Comparison of ENCODE assay signal across 23 mouse cellular contexts in the genomic region with DNA sequence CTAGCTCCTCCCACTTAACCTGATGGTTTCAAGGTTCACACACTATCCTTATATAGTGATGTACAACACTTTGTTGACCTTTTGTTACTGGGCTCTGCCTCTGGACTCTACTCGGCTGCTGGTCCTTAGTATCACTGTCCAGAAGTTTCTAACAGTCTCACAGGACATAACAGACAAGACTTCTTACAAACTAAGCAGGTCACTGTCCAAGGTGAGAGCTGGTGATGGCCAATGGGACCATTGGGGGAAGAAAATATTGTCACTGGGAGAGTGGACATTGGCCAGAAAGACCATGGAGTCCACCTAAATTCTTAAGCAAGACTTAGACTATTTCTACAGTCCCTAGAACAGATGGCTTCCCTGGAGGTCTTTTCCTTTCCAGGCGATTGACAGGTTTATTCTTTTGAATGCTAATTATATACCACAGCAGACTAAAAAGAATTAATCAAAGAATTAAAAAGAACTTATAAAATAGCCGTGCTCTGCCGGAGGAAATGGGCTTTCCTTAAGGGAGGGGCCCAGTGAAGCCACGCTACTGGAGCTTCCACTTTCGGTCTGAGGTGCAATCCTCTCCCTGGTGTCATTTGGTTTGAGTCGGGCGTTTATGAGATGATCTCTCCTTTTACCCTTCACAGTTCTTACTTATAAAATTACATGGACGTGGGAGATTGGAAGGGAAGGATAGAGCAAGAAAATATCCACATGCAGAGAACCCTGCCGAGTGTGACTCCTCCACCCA.
A peak's percentile ranks its signal among the peaks of the same experiment; 100 is the strongest.
DNase-seq lines count a peak whose midpoint lies in the region; ATAC-seq and TF ChIP-seq lines count a peak whose summit lies in the region.
"Had no signal": no experiment of that assay in that cellular context is flagged by ENCODE, and none has a peak within 500 bp of the region (broad histone marks: within the 10 kb centered on the region; RNA-seq: fewer than 3 reads in every experiment).

No protein-coding gene starts in this region.

- peak; percentile 46 for DNase-seq in kidney, adult 2 months
- no peak for DNase-seq in spleen, adult 2 months (ENCODE audit: low read depth in 1 of 2, low spot score in 2 of 2)
- no peak for DNase-seq in spleen, postnatal 14 days (ENCODE audit: low spot score in 2 of 2)
- peak; percentile 5 for DNase-seq in induced T-regulatory cell, adult 2 months (ENCODE audit: low read depth)
- DNase-seq in thymus, postnatal 0 days (ENCODE audit: low spot score), result no peak
- DNase-seq in cerebellum, adult 9-10 months, result no peak
- DNase-seq: adrenal gland, postnatal 25 days; cerebellum, adult 11 months; cerebellum, postnatal 10 days; heart, adult 18-20 months; heart, postnatal 10 days; kidney, adult 9 months; left cerebral cortex, postnatal 4 days; lung, postnatal 4 days; thymus, adult 18-20 months had no signal

- no peak overlapping the region for H3K9ac ChIP-seq in kidney, embryonic 15.5 days
- H3K9ac ChIP-seq: heart, embryonic 12.5 days; limb, embryonic 15.5 days; liver, embryonic 14.5 days; lung, embryonic 15.5 days; midbrain, embryonic 12.5 days; stomach, embryonic 15.5 days had no signal

- H3K4me3 ChIP-seq in kidney, adult 2 months (ENCODE audit: insufficient read depth, low read depth, low read length), result 0 out of 2 replicates have a peak overlapping the region, but pooled peaks have one; percentile 11
- H3K4me3 ChIP-seq in kidney, embryonic 15.5 days (replicated peaks), result no peak overlapping the region
- H3K4me3 ChIP-seq in spleen, adult 2 months (ENCODE audit: extremely low read depth, insufficient read depth, insufficient read length), result peak overlapping the region; percentile 34; the same call in 1 of the 2 replicates
- H3K4me3 ChIP-seq: forebrain, embryonic 10.5 days; heart, embryonic 12.5 days; limb, embryonic 15.5 days; lung, embryonic 15.5 days; midbrain, embryonic 12.5 days; stomach, embryonic 15.5 days had no signal

- no peaks in the 10 kb centered on the region for H3K9me3 ChIP-seq in kidney, embryonic 15.5 days (replicated peaks)
- H3K9me3 ChIP-seq: forebrain, embryonic 10.5 days; heart, embryonic 12.5 days; limb, embryonic 15.5 days; lung, embryonic 15.5 days; midbrain, embryonic 12.5 days; stomach, embryonic 15.5 days had no signal

- H3K27me3 ChIP-seq in kidney, adult 2 months (replicated peaks; ENCODE audit: control insufficient read depth, insufficient read depth, low read length), result no peaks in the 10 kb centered on the region
- no peaks in the 10 kb centered on the region for H3K27me3 ChIP-seq in kidney, embryonic 15.5 days
- H3K27me3 ChIP-seq in spleen, adult 2 months (ENCODE audit: control insufficient read depth, insufficient read depth, low read length), result no peaks in the 10 kb centered on the region
- H3K27me3 ChIP-seq: heart, embryonic 12.5 days; limb, embryonic 15.5 days; lung, embryonic 15.5 days; midbrain, embryonic 12.5 days; stomach, embryonic 15.5 days had no signal

- peaks cover 10% of the 10 kb centered on the region for H3K4me1 ChIP-seq in kidney, adult 2 months (ENCODE audit: control insufficient read depth, insufficient read depth, low read length)
- H3K4me1 ChIP-seq in kidney, embryonic 15.5 days, result 0 out of 2 replicates have a peak, but pooled peaks cover 12% of the 10 kb centered on the region
- no peaks in the 10 kb centered on the region for H3K4me1 ChIP-seq in spleen, adult 2 months (ENCODE audit: control insufficient read depth, insufficient read depth, insufficient read length)
- H3K4me1 ChIP-seq: midbrain, embryonic 12.5 days; stomach, embryonic 15.5 days had no signal

- no peak for TF ChIP-seq POLR2A in kidney, adult 2 months (IDR thresholded peaks at IDR 0.05; ENCODE audit: low read depth, low read length)
- no peak for TF ChIP-seq POLR2A in spleen, adult 2 months (IDR thresholded peaks at IDR 0.05; ENCODE audit: low read depth, low read length)

- WGBS in kidney, adult 2 months, result 60% methylated on average over 10 of the region's 10 CpGs
- 73% methylated on average over 10 of the region's 10 CpGs for WGBS in kidney, embryonic 15.5 days
- 55% methylated on average over 10 of the region's 10 CpGs for WGBS in spleen, adult 2 months

- no peak overlapping the region for H3K4me2 ChIP-seq in kidney, embryonic 15.5 days
- H3K4me2 ChIP-seq: heart, embryonic 12.5 days; limb, embryonic 15.5 days; lung, embryonic 15.5 days; midbrain, embryonic 12.5 days; stomach, embryonic 15.5 days had no signal

- ATAC-seq in kidney, embryonic 15.5 days (replicated peaks; ENCODE audit: low FRiP score), result no peak

- 0 out of 2 replicates have a peak overlapping the region, but pooled peaks have one; percentile 26 for H3K27ac ChIP-seq in kidney, adult 2 months (ENCODE audit: insufficient read depth, low read depth, low read length)
- H3K27ac ChIP-seq in kidney, embryonic 15.5 days, result no peak overlapping the region
- H3K27ac ChIP-seq in spleen, adult 2 months (ENCODE audit: insufficient read depth, low read length), result no peak overlapping the region
- H3K27ac ChIP-seq: forebrain, embryonic 10.5 days; limb, embryonic 15.5 days; liver, embryonic 14.5 days; lung, embryonic 15.5 days; midbrain, embryonic 12.5 days; stomach, embryonic 15.5 days had no signal

- TF ChIP-seq CTCF in kidney, adult 2 months (conservative IDR thresholded peaks at IDR 0.05; ENCODE audit: insufficient read depth, insufficient read length, low read depth, low read length), result no peak
- no peak for TF ChIP-seq CTCF in spleen, adult 2 months (IDR thresholded peaks at IDR 0.05; ENCODE audit: extremely low read depth, insufficient read depth, insufficient read length, insufficient replicate concordance)

- H3K36me3 ChIP-seq in kidney, adult 2 months (ENCODE audit: control insufficient read depth, insufficient read depth, low read length), result no peaks in the 10 kb centered on the region
- H3K36me3 ChIP-seq in kidney, embryonic 15.5 days, result no peaks in the 10 kb centered on the region
- H3K36me3 ChIP-seq in spleen, adult 2 months (ENCODE audit: control insufficient read depth, insufficient read depth, low read length), result no peaks in the 10 kb centered on the region
- H3K36me3 ChIP-seq: forebrain, embryonic 10.5 days; heart, embryonic 12.5 days; limb, embryonic 15.5 days; lung, embryonic 15.5 days; midbrain, embryonic 12.5 days; stomach, embryonic 15.5 days had no signal

Comparison
In these comparisons a context has a peak if more than half of its experiments do, and no peak if none do; other contexts are left out.
1. DNase-seq: peak in kidney, adult 2 months (single experiment) and induced T-regulatory cell, adult 2 months (single experiment); none in spleen, adult 2 months (0 of 2), spleen, postnatal 14 days (0 of 2), thymus, postnatal 0 days (single experiment) and cerebellum, adult 9-10 months (single experiment).